Mouse (Mus musculus): ENCODE data around the gene Zcchc18.

DNA sequence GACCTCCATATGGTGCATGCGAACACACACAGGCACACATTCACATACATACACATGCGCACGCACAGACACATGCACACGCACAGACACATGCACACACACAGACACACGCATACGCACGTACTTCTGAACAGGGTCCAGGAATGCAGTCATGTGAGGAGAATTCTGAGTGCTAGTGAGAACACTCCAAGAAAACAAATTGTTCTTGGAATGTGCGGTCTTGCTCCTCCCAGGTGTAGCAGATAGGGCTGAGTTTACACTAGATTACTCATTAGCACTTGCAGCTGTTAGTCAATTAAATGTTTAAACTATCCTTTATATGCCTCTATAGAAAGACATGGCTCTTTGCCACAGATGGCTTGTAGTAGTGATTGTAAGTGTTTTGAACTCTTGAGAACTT is 38.0 kb downstream of the Zcchc18 start:
- TF ChIP-seq CTCF (IDR thresholded peaks at IDR 0.05; ENCODE audit: low read depth, low read length) (no peak), POLR2A (IDR thresholded peaks at IDR 0.05; ENCODE audit: borderline replicate concordance, low read depth, low read length) (no peak)

Data from bone marrow macrophage, adult 2 months (primary cell).